Mouse (Mus musculus) lung, embryonic 15.5 days (tissue): ENCODE data around the gene Tmem41b. TPM values are rescaled to one million over a fixed set of nuclear protein-coding genes. Genes with fewer than 3 reads are reported as not detected.
"Not testable (repeated sequence)": the region's sequence is repeated elsewhere in the genome, so short reads cannot be mapped to it uniquely, and the experiment has no call there.

Experiments
- ATAC-seq: fragments of 200-750 bp; cut with Nextera tagmentation; 2 replicates; pipeline ENCODE4 v1.8.0; 2017; ENCODE audit warnings: moderate number of reproducible peaks, borderline replicate concordance; ENCODE audit not compliant: low FRiP score, low TSS enrichment; ENCODE audit errors: extremely low read depth
- H3K27ac ChIP-seq: fragments of 300-500 bp; sonication (generic); 2 replicates; pipeline ENCODE4 v1.5.1; 2015; ENCODE audit warnings: moderate library complexity, mild to moderate bottlenecking, inconsistent platforms
- H3K27me3 ChIP-seq: fragments of 300-500 bp; sonication (generic); 2 replicates; pipeline ENCODE4 v1.6.1; 2015; ENCODE audit warnings: inconsistent platforms
- H3K36me3 ChIP-seq: fragments of 300-500 bp; sonication (generic); 2 replicates; pipeline ENCODE4 v1.6.1; 2015; ENCODE audit warnings: inconsistent platforms
- H3K4me1 ChIP-seq: fragments of 300-500 bp; sonication (generic); 2 replicates; pipeline ENCODE4 v1.6.1; 2015; ENCODE audit warnings: inconsistent platforms
- H3K4me2 ChIP-seq: fragments of 300-500 bp; sonication (generic); 2 replicates; pipeline ENCODE4 v1.6.1; 2015; ENCODE audit warnings: inconsistent platforms, mild to moderate bottlenecking, moderate library complexity
- H3K4me3 ChIP-seq: fragments of 300-500 bp; sonication (generic); 2 replicates; pipeline ENCODE4 v1.5.1; 2015; ENCODE audit warnings: mild to moderate bottlenecking, inconsistent platforms
- H3K9ac ChIP-seq: fragments of 300-500 bp; sonication (generic); 2 replicates; pipeline ENCODE4 v1.6.1; 2015; ENCODE audit warnings: inconsistent platforms
- H3K9me3 ChIP-seq: fragments of 300-500 bp; sonication (generic); 2 replicates; pipeline ENCODE4 v1.6.1; 2016; ENCODE audit warnings: inconsistent platforms
- WGBS: fragments of 180-500 bp; shearing (Covaris S2); methylation state at CpG from one replicate; pipeline ENCODE4 v1.1.7; 2015; 5-methylcytosine and 5-hydroxymethylcytosine counted together
- polyA plus RNA-seq: library from polyadenylated mRNA; unstranded; fragments of >200 nt; fragmentation: Nextera tagmentation; extraction: Ambion mirVana; gene quantifications from 2 replicates; pipeline ENCODE4 v1.2.1, GENCODE M21; 2015

Gene Tmem41b
- polyA plus RNA-seq = 61.6 and 65.6 TPM in 2 replicates

DNA sequence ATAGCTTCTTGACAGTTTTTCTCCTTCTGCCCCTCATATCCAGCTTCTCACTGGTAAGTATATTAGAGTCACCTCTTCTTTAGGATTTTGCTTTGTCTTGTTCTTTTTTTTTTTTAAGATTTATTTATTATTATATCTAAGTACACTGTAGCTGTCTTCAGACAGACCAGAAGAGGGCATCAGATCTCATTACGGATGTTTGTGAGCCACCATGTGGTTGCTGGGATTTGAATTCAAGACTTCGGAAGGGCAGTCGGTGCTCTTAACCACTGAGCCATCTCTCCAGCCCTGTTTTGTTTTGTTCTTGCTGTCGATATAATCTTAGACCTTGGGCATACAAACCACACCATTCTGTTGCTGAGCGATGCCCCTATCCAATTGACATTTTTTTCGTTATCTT is at the start of gene Tmem41b:
TSS of gene Tmem41b (minus strand) at position 155 of the 400 bp plus-strand sequence.
- Histone ChIP-seq H3K36me3 (peaks cover 16% of the 10 kb centered on the region; the same call in 1 of the 2 replicates), H3K9ac (peak within 1 kb of the TSS; percentile 61), H3K27ac (peak within 1 kb of the TSS; percentile 88), H3K4me3 (peak within 1 kb of the TSS; percentile 60), H3K4me1 (0 out of 2 replicates have a peak, but pooled peaks cover 12% of the 10 kb centered on the region), H3K4me2 (peak within 1 kb of the TSS; percentile 70)
- not testable (repeated sequence) for H3K27me3 ChIP-seq, H3K9me3 ChIP-seq, ATAC-seq
- WGBS = 32% methylated on average over 6 of the region's 6 CpGs

DNA sequence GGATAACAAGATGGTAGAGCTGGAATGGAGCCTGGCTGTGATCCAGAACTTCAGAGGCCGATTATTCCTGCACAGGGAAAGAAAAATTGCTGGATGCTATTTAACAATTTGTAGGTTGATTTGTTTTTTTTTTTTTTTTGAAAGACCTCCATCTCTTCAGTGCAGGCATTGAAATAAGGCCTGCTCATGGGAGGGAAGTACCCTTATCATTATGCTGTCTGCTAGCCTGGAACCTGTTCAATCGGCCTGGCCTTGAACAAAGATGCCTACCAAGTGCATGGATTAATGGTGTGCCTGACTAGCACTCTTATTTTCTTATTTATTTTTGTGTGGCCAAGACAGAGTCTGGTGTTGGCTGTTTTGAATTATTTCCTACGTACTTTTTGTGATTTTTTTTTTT is 43.6 kb upstream of the Tmem41b start:
- H3K4me1 ChIP-seq = no peaks in the 10 kb centered on the region
- no peak overlapping the region for H3K4me3 ChIP-seq
- ATAC-seq = no peak
- no peaks in the 10 kb centered on the region for H3K27me3 ChIP-seq
- H3K36me3 ChIP-seq = peaks cover 50% of the 10 kb centered on the region
- H3K27ac ChIP-seq = no peak overlapping the region
- no peaks in the 10 kb centered on the region for H3K9me3 ChIP-seq
- no peak overlapping the region for H3K9ac ChIP-seq
- no peak overlapping the region for H3K4me2 ChIP-seq
- WGBS = 70% methylated on average over 3 of the region's 3 CpGs

DNA sequence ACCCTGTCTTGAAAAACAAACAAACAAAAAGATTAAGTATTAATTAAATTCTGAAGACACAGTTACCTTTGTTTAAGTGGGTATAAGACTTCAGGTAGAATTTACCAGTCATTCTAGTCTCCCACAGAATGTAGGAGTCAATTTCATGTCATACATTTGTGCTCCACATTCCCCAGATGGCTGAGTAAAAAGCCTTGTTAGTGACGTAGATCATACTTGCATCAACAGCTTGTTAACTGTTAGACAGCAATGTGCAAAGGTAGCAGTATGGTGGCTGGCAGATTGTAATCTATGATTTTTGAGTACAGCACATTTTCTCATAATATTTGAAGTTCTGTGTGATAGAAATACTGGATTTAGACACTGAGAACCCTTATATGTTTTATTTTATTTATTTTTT is 42.1 kb upstream of the Tmem41b start:
- no peak for ATAC-seq
- Histone ChIP-seq H3K27ac (no peak overlapping the region), H3K4me3 (no peak overlapping the region), H3K9me3 (no peaks in the 10 kb centered on the region), H3K36me3 (peaks cover 50% of the 10 kb centered on the region), H3K9ac (no peak overlapping the region), H3K4me1 (no peaks in the 10 kb centered on the region), H3K4me2 (no peak overlapping the region), H3K27me3 (no peaks in the 10 kb centered on the region)
- 60% methylated on average over 1 of the region's 1 CpGs for WGBS

DNA sequence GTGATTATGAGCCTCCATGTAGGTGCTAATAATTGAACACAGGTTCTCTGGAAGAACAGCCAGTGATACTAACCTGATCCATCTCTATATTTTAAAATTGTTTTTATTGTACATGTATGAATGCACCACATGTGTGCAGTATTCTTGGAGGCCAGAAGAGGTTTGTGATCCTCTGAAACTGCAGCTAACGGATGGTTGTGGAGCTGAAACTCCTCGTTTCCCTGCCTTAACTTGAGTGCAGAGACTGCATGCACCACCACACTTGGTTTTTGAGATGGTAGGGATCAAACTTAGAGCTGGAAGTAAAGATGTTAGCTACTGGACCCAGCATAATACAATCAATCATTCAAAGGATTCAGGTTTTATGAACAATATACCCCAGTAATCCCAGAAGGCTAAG is 39.9 kb upstream of the Tmem41b start:
- H3K4me1 ChIP-seq = no peaks in the 10 kb centered on the region
- no peak for ATAC-seq
- peaks cover 32% of the 10 kb centered on the region for H3K36me3 ChIP-seq
- H3K27me3 ChIP-seq = no peaks in the 10 kb centered on the region
- H3K4me3 ChIP-seq = no peak overlapping the region
- H3K4me2 ChIP-seq = no peak overlapping the region
- no peaks in the 10 kb centered on the region for H3K9me3 ChIP-seq
- 78% methylated on average over 2 of the region's 2 CpGs for WGBS
- H3K9ac ChIP-seq = no peak overlapping the region
- H3K27ac ChIP-seq = no peak overlapping the region

DNA sequence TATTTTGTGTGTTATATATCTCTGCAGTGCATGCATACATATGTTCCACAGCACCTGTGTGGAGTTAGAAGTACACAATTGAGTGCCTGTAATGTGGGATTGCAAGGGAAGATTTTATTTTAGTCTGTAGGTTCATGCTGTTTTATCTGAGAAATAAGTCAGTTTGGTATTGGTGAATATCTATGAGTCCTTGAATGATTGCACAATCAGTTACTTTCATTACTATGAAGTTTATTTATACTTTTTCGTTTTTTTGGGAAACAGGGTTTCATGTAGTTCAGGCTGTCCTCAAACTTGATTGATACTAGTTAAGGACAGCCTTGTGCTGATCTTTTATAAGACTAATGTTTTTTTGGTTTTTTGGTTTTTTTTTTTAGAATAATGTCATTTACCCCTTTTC is 36.8 kb upstream of the Tmem41b start:
- no peak overlapping the region for H3K4me3 ChIP-seq
- WGBS = 67% methylated on average over 1 of the region's 1 CpGs
- H3K9me3 ChIP-seq = no peaks in the 10 kb centered on the region
- no peak overlapping the region for H3K4me2 ChIP-seq
- H3K4me1 ChIP-seq = peaks cover 9% of the 10 kb centered on the region; the same call in 1 of the 2 replicates
- no peak overlapping the region for H3K27ac ChIP-seq
- no peaks in the 10 kb centered on the region for H3K27me3 ChIP-seq
- no peak for ATAC-seq
- no peak overlapping the region for H3K9ac ChIP-seq
- peaks cover 11% of the 10 kb centered on the region for H3K36me3 ChIP-seq

DNA sequence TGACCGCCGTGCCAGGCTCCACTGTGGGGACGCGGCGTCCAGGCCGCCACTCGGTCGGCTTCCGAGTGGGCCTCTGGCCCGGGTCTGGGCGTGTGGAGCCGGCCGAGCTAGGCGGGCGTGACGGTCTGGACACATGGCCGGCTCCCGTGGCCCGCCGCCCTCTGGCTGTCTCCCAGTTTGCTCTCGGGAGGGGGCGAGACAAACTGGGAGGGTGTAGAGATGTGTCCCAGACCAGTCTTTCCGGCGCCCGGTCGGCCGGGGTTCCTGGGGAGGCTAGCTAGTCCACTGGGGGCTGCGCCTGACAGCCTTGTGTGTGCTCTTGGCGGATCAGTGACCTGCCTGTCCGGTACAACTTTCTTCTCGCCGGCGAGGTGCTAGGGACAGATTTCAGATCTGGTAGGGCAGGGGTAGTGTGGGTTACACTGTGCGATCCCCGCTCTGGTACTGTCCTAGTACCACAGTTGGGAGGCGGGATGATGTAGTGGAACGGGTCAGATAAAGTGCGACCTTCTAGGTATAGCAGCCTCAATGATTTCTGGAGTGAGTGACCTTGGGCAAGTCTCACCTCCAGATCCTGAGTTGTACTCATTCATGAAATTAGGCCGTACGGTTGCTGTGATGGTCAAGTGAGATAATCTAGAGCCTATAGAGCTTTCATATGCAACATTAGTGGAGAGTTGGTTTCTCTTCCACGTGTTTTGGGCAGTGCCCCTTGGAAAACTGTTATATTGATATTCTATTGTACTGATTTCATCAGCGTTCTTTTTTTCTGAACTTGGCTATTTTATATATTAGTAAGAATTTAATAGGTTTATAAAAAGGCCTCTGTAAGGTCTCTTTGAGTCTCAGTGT is 32.1 kb upstream of the Tmem41b start:
- peak; percentile 84 for ATAC-seq
- WGBS = 0% methylated on average over 42 of the region's 42 CpGs

DNA sequence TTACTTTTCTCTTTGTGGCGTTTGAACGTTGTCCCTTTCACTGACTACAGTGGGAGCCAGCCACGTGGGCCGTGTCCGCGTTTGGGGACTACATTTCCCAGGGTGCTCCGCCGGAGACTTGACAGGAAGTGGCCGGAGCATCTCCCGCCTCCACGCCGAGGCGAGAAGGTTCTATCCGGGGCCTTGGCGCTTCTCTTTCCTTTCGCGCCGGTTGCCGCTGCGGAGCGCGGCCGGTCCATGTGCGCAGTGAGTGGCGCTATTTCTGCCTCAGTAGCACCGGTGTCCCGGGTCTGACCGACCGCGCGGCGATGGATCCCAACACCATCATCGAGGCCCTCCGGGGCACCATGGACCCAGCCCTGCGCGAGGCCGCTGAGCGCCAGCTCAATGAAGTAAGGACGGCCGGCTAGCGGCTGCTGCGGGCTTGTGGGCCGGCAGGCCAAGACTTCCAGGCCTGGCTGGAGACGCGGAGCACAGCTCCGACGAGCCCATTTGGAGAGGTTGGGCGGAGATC is 31.4 kb upstream of the Tmem41b start, which contains the start of gene Ipo7:
TSS of gene Ipo7 (plus strand) at position 158 of the 514 bp plus-strand sequence.
- under 1% methylated on average over 48 of the region's 48 CpGs for WGBS
- no peaks in the 10 kb centered on the region for H3K27me3 ChIP-seq
- peak within 1 kb of the TSS; percentile 89 for H3K9ac ChIP-seq
- H3K27ac ChIP-seq = peak within 1 kb of the TSS; percentile 93
- H3K4me2 ChIP-seq = peak within 1 kb of the TSS; percentile 75
- H3K36me3 ChIP-seq = no peaks in the 10 kb centered on the region; the same call in 1 of the 2 replicates
- H3K4me3 ChIP-seq = peak within 1 kb of the TSS; percentile 73
- H3K4me1 ChIP-seq = peaks cover 9% of the 10 kb centered on the region; the same call in 1 of the 2 replicates
- peak; percentile 97 for ATAC-seq
- H3K9me3 ChIP-seq = no peaks in the 10 kb centered on the region

More for the DNA sequence above, 32.1 kb upstream of the Tmem41b start:
- Histone ChIP-seq H3K27me3 (no peaks in the 10 kb centered on the region), H3K36me3 (no peaks in the 10 kb centered on the region; the same call in 1 of the 2 replicates), H3K9me3 (no peaks in the 10 kb centered on the region), H3K4me3 (peak overlapping the region; percentile 73), H3K4me1 (peaks cover 9% of the 10 kb centered on the region; the same call in 1 of the 2 replicates), H3K9ac (peak overlapping the region; percentile 89), H3K27ac (peak overlapping the region; percentile 93), H3K4me2 (peak overlapping the region; percentile 75)

DNA sequence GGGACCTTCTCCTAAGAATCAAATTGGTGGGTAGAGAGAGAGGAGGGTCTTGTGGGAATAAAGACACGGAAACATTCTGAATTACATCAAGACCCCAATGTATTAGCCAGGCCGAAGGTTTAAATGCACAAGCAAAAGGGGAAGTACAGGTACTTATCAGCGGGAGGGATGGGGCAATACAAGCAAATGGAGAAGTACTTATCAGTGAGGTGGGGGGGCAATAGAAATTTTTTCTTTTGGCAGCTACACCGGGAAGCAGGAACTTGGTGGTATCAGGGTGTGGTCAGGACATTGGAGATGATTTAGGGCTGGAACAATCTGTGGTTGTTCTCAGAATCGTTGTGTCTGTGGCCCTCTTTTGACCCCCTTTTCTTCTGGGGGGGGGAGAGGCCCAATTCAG is 27.5 kb upstream of the Tmem41b start:
- no peaks in the 10 kb centered on the region for H3K36me3 ChIP-seq
- no peak overlapping the region for H3K9ac ChIP-seq
- H3K4me1 ChIP-seq = no peaks in the 10 kb centered on the region
- ATAC-seq = no peak
- H3K9me3 ChIP-seq = no peaks in the 10 kb centered on the region
- H3K4me3 ChIP-seq = no peak overlapping the region
- no peak overlapping the region for H3K27ac ChIP-seq
- 80% methylated on average over 5 of the region's 5 CpGs for WGBS
- H3K27me3 ChIP-seq = no peaks in the 10 kb centered on the region
- no peak overlapping the region for H3K4me2 ChIP-seq

DNA sequence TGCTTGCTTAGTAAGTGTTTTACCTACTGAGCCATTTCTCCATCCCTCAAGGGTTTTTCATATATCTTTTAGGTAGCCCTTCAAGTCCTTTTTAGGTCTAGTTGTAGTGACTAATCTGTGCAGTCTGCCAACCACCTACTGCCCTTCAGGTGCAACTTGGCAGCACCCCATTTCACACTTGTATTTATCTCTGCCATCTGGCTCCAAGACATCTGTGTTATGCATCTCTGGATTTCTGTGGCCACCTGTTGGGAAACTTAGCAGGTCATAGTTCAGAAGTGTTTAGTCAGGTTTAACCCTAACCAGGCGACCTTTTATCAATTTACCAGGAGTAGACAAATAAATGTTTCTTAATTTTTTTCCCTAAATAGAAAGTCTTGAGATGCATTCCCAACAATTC is 24.7 kb upstream of the Tmem41b start:
- H3K4me2 ChIP-seq = no peak overlapping the region
- no peaks in the 10 kb centered on the region for H3K9me3 ChIP-seq
- ATAC-seq = no peak
- H3K27me3 ChIP-seq = no peaks in the 10 kb centered on the region
- no peak overlapping the region for H3K27ac ChIP-seq
- H3K4me1 ChIP-seq = no peaks in the 10 kb centered on the region
- no peaks in the 10 kb centered on the region for H3K36me3 ChIP-seq
- no peak overlapping the region for H3K4me3 ChIP-seq
- H3K9ac ChIP-seq = no peak overlapping the region
- WGBS = 39% methylated on average over 1 of the region's 1 CpGs

DNA sequence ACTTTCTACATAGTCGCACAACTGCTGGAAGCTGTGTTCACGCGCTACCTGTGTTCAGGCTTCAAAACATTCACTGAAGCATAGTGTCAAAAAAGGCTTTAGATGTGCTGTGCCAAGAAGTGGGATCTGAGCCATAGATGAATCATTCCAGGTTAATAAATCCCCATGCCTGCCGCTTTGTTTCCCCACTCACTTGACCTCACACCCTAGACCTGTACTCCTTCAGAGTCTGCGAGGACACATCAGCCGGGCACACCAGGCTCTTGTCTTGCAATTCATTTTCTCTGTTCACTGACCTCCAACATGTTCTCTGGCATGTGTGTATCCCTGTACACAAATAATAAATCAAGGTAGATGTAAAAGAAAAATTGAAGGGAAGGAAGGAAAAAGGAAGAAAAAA is 22.4 kb upstream of the Tmem41b start:
- Histone ChIP-seq H3K4me1 (no peaks in the 10 kb centered on the region), H3K27ac (no peak overlapping the region), H3K27me3 (no peaks in the 10 kb centered on the region), H3K9ac (no peak overlapping the region), H3K4me3 (no peak overlapping the region), H3K4me2 (no peak overlapping the region), H3K36me3 (no peaks in the 10 kb centered on the region), H3K9me3 (no peaks in the 10 kb centered on the region)
- 71% methylated on average over 6 of the region's 6 CpGs for WGBS
- ATAC-seq = no peak

DNA sequence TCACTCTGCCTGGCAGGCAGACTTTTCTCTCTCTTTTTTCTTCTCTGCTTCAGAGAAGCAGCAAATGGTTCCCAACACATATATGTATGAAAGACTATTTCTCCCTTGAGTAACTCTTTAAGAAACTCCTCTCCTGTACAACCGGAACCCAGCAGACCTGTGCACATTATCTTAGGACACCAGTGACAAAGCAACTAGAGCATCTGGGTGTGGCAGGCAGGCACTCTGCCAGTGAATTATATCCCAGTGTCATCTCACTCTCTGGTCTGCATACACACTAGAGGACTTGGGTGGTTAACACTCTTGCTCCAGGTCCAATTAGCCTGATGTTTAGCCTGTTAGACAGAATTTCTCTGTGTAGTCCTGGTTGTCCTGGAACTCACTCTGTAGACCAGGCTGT is 21.8 kb upstream of the Tmem41b start:
- WGBS = 80% methylated on average over 1 of the region's 1 CpGs
- no peak overlapping the region for H3K4me3 ChIP-seq
- no peak for ATAC-seq

More for the DNA sequence above, 21.8 kb upstream of the Tmem41b start:
- Histone ChIP-seq H3K9ac (no peak overlapping the region), H3K36me3 (no peaks in the 10 kb centered on the region), H3K4me1 (no peaks in the 10 kb centered on the region), H3K9me3 (no peaks in the 10 kb centered on the region), H3K27me3 (no peaks in the 10 kb centered on the region), H3K27ac (no peak overlapping the region), H3K4me2 (no peak overlapping the region)
